Mouse (Mus musculus) liver, embryonic 15.5 days (tissue): ENCODE data around the gene Stx8. TPM values are rescaled to one million over a fixed set of nuclear protein-coding genes. Genes with fewer than 3 reads are reported as not detected.

ENCODE experiments used
- ATAC-seq: fragments of 200-750 bp; cut with Nextera tagmentation; 2 replicates; pipeline ENCODE4 v1.8.0; 2017; ENCODE audit warnings: moderate number of reproducible peaks, mild to moderate bottlenecking, moderate library complexity; ENCODE audit not compliant: insufficient read depth
- H3K27ac ChIP-seq: fragments of 300-500 bp; sonication (generic); replicated peaks from 2 replicates; pipeline ENCODE4 v1.5.1; 2015; ENCODE audit warnings: mild to moderate bottlenecking, inconsistent platforms
- H3K27me3 ChIP-seq: fragments of 300-500 bp; sonication (generic); 2 replicates; pipeline ENCODE4 v1.6.1; 2015; ENCODE audit warnings: mild to moderate bottlenecking, inconsistent platforms
- H3K36me3 ChIP-seq: fragments of 300-500 bp; sonication (generic); replicated peaks from 2 replicates; pipeline ENCODE4 v1.6.1; 2015; ENCODE audit warnings: moderate library complexity, mild to moderate bottlenecking, inconsistent platforms
- H3K4me1 ChIP-seq: fragments of 300-500 bp; sonication (generic); replicated peaks from 2 replicates; pipeline ENCODE4 v1.6.1; 2015; ENCODE audit warnings: inconsistent platforms
- H3K4me2 ChIP-seq: fragments of 300-500 bp; sonication (generic); 2 replicates; pipeline ENCODE4 v1.6.1; 2015; ENCODE audit warnings: moderate library complexity, mild to moderate bottlenecking, inconsistent platforms
- H3K4me3 ChIP-seq: fragments of 300-500 bp; sonication (generic); replicated peaks from 2 replicates; pipeline ENCODE4 v1.5.1; 2015; ENCODE audit warnings: mild to moderate bottlenecking, inconsistent platforms
- H3K9ac ChIP-seq: fragments of 300-500 bp; sonication (generic); 2 replicates; pipeline ENCODE4 v1.6.1; 2015; ENCODE audit warnings: moderate library complexity, mild to moderate bottlenecking, inconsistent platforms
- H3K9me3 ChIP-seq: fragments of 300-500 bp; sonication (generic); replicated peaks from 2 replicates; pipeline ENCODE4 v1.6.1; 2016; ENCODE audit warnings: inconsistent platforms
- WGBS: fragments of 180-500 bp; shearing (Covaris S2); methylation state at CpG from one replicate; pipeline ENCODE4 v1.1.7; 2015; ENCODE audit warnings: mixed read lengths; ENCODE audit not compliant: insufficient replicate concordance; 5-methylcytosine and 5-hydroxymethylcytosine counted together
- polyA plus RNA-seq: library from polyadenylated mRNA; unstranded; fragments of >200 nt; fragmentation: Nextera tagmentation; extraction: Ambion mirVana; gene quantifications from 2 replicates; pipeline ENCODE4 v1.2.1, GENCODE M21; 2015

The Stx8 gene
- polyA plus RNA-seq, 1 experiment from 2014 or later, result 20.0 TPM

GRCm38 (mm10) chr11:68150938-68151337 is 184.9 kb downstream of the Stx8 start:
- Histone ChIP-seq H3K27me3 (no peaks in the 10 kb centered on the region), H3K4me2 (no peak overlapping the region), H3K36me3 (no peaks in the 10 kb centered on the region), H3K4me3 (no peak overlapping the region), H3K4me1 (no peaks in the 10 kb centered on the region), H3K9ac (no peak overlapping the region), H3K9me3 (no peaks in the 10 kb centered on the region), H3K27ac (no peak overlapping the region)
- 69% methylated on average over 2 of the region's 2 CpGs for WGBS
- ATAC-seq, result no peak

GRCm38 (mm10) chr11:68155821-68156220 is 189.8 kb downstream of the Stx8 start:
- no peak overlapping the region for H3K9ac ChIP-seq
- no peaks in the 10 kb centered on the region for H3K4me1 ChIP-seq
- no peaks in the 10 kb centered on the region for H3K9me3 ChIP-seq
- no peak overlapping the region for H3K27ac ChIP-seq
- H3K27me3 ChIP-seq, result no peaks in the 10 kb centered on the region
- H3K4me2 ChIP-seq, result no peak overlapping the region
- no peaks in the 10 kb centered on the region for H3K36me3 ChIP-seq
- H3K4me3 ChIP-seq, result no peak overlapping the region
- no peak for ATAC-seq

- Histone ChIP-seq H3K4me2 (no peak overlapping the region), H3K36me3 (no peaks in the 10 kb centered on the region), H3K27ac (no peak overlapping the region), H3K27me3 (no peaks in the 10 kb centered on the region), H3K9ac (no peak overlapping the region), H3K4me1 (no peaks in the 10 kb centered on the region), H3K9me3 (no peaks in the 10 kb centered on the region), H3K4me3 (no peak overlapping the region)
- no peak for ATAC-seq
- 46% methylated on average over 3 of the region's 3 CpGs for WGBS
These were observed 192.2 kb downstream of the Stx8 start for GRCm38 (mm10) chr11:68158166-68158565.

- ATAC-seq, result no peak
- Histone ChIP-seq H3K27ac (no peak overlapping the region), H3K36me3 (no peaks in the 10 kb centered on the region), H3K4me2 (no peak overlapping the region), H3K27me3 (no peaks in the 10 kb centered on the region), H3K4me1 (no peaks in the 10 kb centered on the region), H3K9me3 (no peaks in the 10 kb centered on the region), H3K9ac (no peak overlapping the region), H3K4me3 (no peak overlapping the region)
- WGBS, result 53% methylated on average over 4 of the region's 4 CpGs
These were observed 193.9 kb downstream of the Stx8 start for GRCm38 (mm10) chr11:68159867-68160266.

GRCm38 (mm10) chr11:68164408-68164807 is 198.4 kb downstream of the Stx8 start:
- H3K36me3 ChIP-seq, result no peaks in the 10 kb centered on the region
- H3K27me3 ChIP-seq, result no peaks in the 10 kb centered on the region
- no peak overlapping the region for H3K9ac ChIP-seq
- no peaks in the 10 kb centered on the region for H3K4me1 ChIP-seq
- H3K4me2 ChIP-seq, result no peak overlapping the region
- no peak overlapping the region for H3K4me3 ChIP-seq
- H3K9me3 ChIP-seq, result no peaks in the 10 kb centered on the region
- no peak overlapping the region for H3K27ac ChIP-seq
- ATAC-seq, result no peak
- 77% methylated on average over 5 of the region's 5 CpGs for WGBS

- Histone ChIP-seq H3K27me3 (no peaks in the 10 kb centered on the region), H3K9me3 (no peaks in the 10 kb centered on the region), H3K4me2 (no peak overlapping the region), H3K4me3 (no peak overlapping the region), H3K4me1 (no peaks in the 10 kb centered on the region), H3K27ac (no peak overlapping the region), H3K36me3 (no peaks in the 10 kb centered on the region), H3K9ac (no peak overlapping the region)
- WGBS, result 74% methylated on average over 4 of the region's 4 CpGs
- no peak for ATAC-seq
These were observed 202.4 kb downstream of the Stx8 start for GRCm38 (mm10) chr11:68168427-68168826.

- H3K27me3 ChIP-seq, result no peaks in the 10 kb centered on the region
- H3K4me1 ChIP-seq, result no peaks in the 10 kb centered on the region
These were observed 206.1 kb downstream of the Stx8 start for GRCm38 (mm10) chr11:68171973-68172647.

GRCm38 (mm10) chr11:68172648-68173045 is 206.7 kb downstream of the Stx8 start:
- no peak overlapping the region for H3K4me2 ChIP-seq
- ATAC-seq, result no peak
- WGBS, result 61% methylated on average over 4 of the region's 4 CpGs
- H3K4me3 ChIP-seq, result no peak overlapping the region
- H3K36me3 ChIP-seq, result no peaks in the 10 kb centered on the region
- no peaks in the 10 kb centered on the region for H3K4me1 ChIP-seq
- no peak overlapping the region for H3K27ac ChIP-seq
- no peak overlapping the region for H3K9ac ChIP-seq
- no peaks in the 10 kb centered on the region for H3K9me3 ChIP-seq
- no peaks in the 10 kb centered on the region for H3K27me3 ChIP-seq

More at GRCm38 (mm10) chr11:68171973-68172647, 206.1 kb downstream of the Stx8 start:
- H3K27ac ChIP-seq, result no peak overlapping the region
- H3K36me3 ChIP-seq, result no peaks in the 10 kb centered on the region
- H3K9ac ChIP-seq, result no peak overlapping the region
- 60% methylated on average over 7 of the region's 7 CpGs for WGBS
- no peak overlapping the region for H3K4me3 ChIP-seq
- no peak for ATAC-seq
- no peaks in the 10 kb centered on the region for H3K9me3 ChIP-seq
- H3K4me2 ChIP-seq, result no peak overlapping the region

GRCm38 (mm10) chr11:68176550-68176949 is 210.6 kb downstream of the Stx8 start:
- ATAC-seq, result no peak
- 44% methylated on average over 4 of the region's 4 CpGs for WGBS
- Histone ChIP-seq H3K9ac (no peak overlapping the region), H3K4me2 (no peak overlapping the region), H3K27ac (no peak overlapping the region), H3K4me3 (no peak overlapping the region), H3K36me3 (no peaks in the 10 kb centered on the region), H3K27me3 (no peaks in the 10 kb centered on the region), H3K9me3 (no peaks in the 10 kb centered on the region), H3K4me1 (no peaks in the 10 kb centered on the region)

GRCm38 (mm10) chr11:68177415-68177814 is 211.4 kb downstream of the Stx8 start:
- Histone ChIP-seq H3K9ac (no peak overlapping the region), H3K27me3 (no peaks in the 10 kb centered on the region), H3K27ac (no peak overlapping the region), H3K4me1 (no peaks in the 10 kb centered on the region), H3K4me3 (no peak overlapping the region), H3K4me2 (no peak overlapping the region), H3K36me3 (no peaks in the 10 kb centered on the region), H3K9me3 (no peaks in the 10 kb centered on the region)
- 52% methylated on average over 7 of the region's 7 CpGs for WGBS
- no peak for ATAC-seq

GRCm38 (mm10) chr11:68185647-68186046 is 219.7 kb downstream of the Stx8 start:
- no peak overlapping the region for H3K9ac ChIP-seq
- ATAC-seq, result no peak
- no peaks in the 10 kb centered on the region for H3K9me3 ChIP-seq
- no peaks in the 10 kb centered on the region for H3K36me3 ChIP-seq
- no peak overlapping the region for H3K27ac ChIP-seq
- no peak overlapping the region for H3K4me2 ChIP-seq
- WGBS, result 80% methylated on average over 3 of the region's 3 CpGs
- no peaks in the 10 kb centered on the region for H3K4me1 ChIP-seq
- no peak overlapping the region for H3K4me3 ChIP-seq
- no peaks in the 10 kb centered on the region for H3K27me3 ChIP-seq

- Histone ChIP-seq H3K9ac (no peak overlapping the region), H3K4me3 (no peak overlapping the region), H3K9me3 (no peaks in the 10 kb centered on the region), H3K4me1 (no peaks in the 10 kb centered on the region), H3K4me2 (no peak overlapping the region), H3K27ac (no peak overlapping the region), H3K36me3 (no peaks in the 10 kb centered on the region), H3K27me3 (no peaks in the 10 kb centered on the region)
- no peak for ATAC-seq
- 67% methylated on average over 8 of the region's 8 CpGs for WGBS
These were observed 221.2 kb downstream of the Stx8 start for GRCm38 (mm10) chr11:68187242-68187641.
